Mouse (Mus musculus) gastrocnemius, adult 18-20 months (tissue): ENCODE measurements around the gene Mis18a. TPM values are rescaled to one million over a fixed set of nuclear protein-coding genes. Genes with fewer than 3 reads are reported as not detected.

Experiments used
- total RNA-seq, 2 experiments: library from RNA; stranded (reverse); gene quantifications; 2 replicates each; pipeline ENCODE4 v1.2.3; 2021

Gene Mis18a
- total RNA-seq, 2 experiments from 2014 or later = 0.68 to 1.00 TPM

Other genes with a start within 250 kb of the Mis18a start
- 1 to 10 TPM; 1.0 to 1.7 TPM for gene Mrap, start 10.8 kb upstream of the Mis18a start, total RNA-seq
- gene Urb1, start 83.0 kb upstream of the Mis18a start, total RNA-seq = 1 to 10 TPM; 5.1 to 5.2 TPM
- under 1 TPM; 0.26 to 0.59 TPM for gene Eva1c, start 99.3 kb upstream of the Mis18a start, total RNA-seq
- gene Cfap298, start 207.7 kb upstream of the Mis18a start, total RNA-seq = 10 to 100 TPM; 34.0 to 37.1 TPM